Mouse (Mus musculus): Measurements from ENCODE around the gene Eif3a. TPM values are rescaled to one million over a fixed set of nuclear protein-coding genes. Genes with fewer than 3 reads are reported as not detected.
A peak's percentile ranks its signal among the peaks of the same experiment; 100 is the strongest.

Gene Eif3a
- 136 and 137 TPM in 2 replicates for polyA plus RNA-seq (2016; fragmentation: Nextera tagmentation; extraction: Ambion mirVana)

GRCm38 (mm10) chr19:60790551-60791161 lies at the start of gene Eif3a:
Gene Eif3a, minus strand, starts transcription at chr19:60790658.
- WGBS, result under 1% methylated on average over 54 of the region's 57 CpGs
- H3K9ac ChIP-seq, result peak within 1 kb of the TSS; percentile 99
- no peaks in the 10 kb centered on the region for H3K27me3 ChIP-seq
- no peaks in the 10 kb centered on the region for H3K9me3 ChIP-seq
- no peaks in the 10 kb centered on the region for H3K36me3 ChIP-seq (replicated peaks)
- peak within 1 kb of the TSS; percentile 73 for H3K4me2 ChIP-seq
- H3K4me3 ChIP-seq (replicated peaks), result peak within 1 kb of the TSS; percentile 98
- H3K27ac ChIP-seq, result peak within 1 kb of the TSS; percentile 97
- ATAC-seq (ENCODE audit: low FRiP score), result peak; percentile 95
- peaks cover 23% of the 10 kb centered on the region for H3K4me1 ChIP-seq

- Histone ChIP-seq H3K36me3 (replicated peaks) (peaks cover 46% of the 10 kb centered on the region), H3K27ac (no peak overlapping the region), H3K4me3 (replicated peaks) (no peak overlapping the region), H3K27me3 (no peaks in the 10 kb centered on the region), H3K4me1 (no peaks in the 10 kb centered on the region), H3K9me3 (no peaks in the 10 kb centered on the region), H3K4me2 (no peak overlapping the region), H3K9ac (no peak overlapping the region)
- WGBS, result 58% methylated on average over 1 of the region's 1 CpGs
- no peak for ATAC-seq (ENCODE audit: low FRiP score)
Observed at GRCm38 (mm10) chr19:60837747-60838146, 47.3 kb upstream of the Eif3a start.

- Histone ChIP-seq H3K9ac (no peak overlapping the region), H3K9me3 (no peaks in the 10 kb centered on the region), H3K27ac (no peak overlapping the region), H3K4me2 (no peak overlapping the region), H3K4me3 (replicated peaks) (no peak overlapping the region), H3K36me3 (replicated peaks) (peaks cover 59% of the 10 kb centered on the region), H3K4me1 (no peaks in the 10 kb centered on the region), H3K27me3 (no peaks in the 10 kb centered on the region)
- 88% methylated on average over 6 of the region's 6 CpGs for WGBS
- no peak for ATAC-seq (ENCODE audit: low FRiP score)
Observed at GRCm38 (mm10) chr19:60818677-60819076, 28.2 kb upstream of the Eif3a start.

GRCm38 (mm10) chr19:60813133-60813532 lies 22.7 kb upstream of the Eif3a start:
- peaks cover 16% of the 10 kb centered on the region for H3K36me3 ChIP-seq (replicated peaks)
- WGBS, result 97% methylated on average over 6 of the region's 6 CpGs
- peaks cover 9% of the 10 kb centered on the region for H3K4me1 ChIP-seq
- H3K4me2 ChIP-seq, result no peak overlapping the region
- H3K27ac ChIP-seq, result no peak overlapping the region
- no peaks in the 10 kb centered on the region for H3K27me3 ChIP-seq
- no peak overlapping the region for H3K4me3 ChIP-seq (replicated peaks)
- ATAC-seq (ENCODE audit: low FRiP score), result no peak
- H3K9ac ChIP-seq, result no peak overlapping the region
- H3K9me3 ChIP-seq, result no peaks in the 10 kb centered on the region

GRCm38 (mm10) chr19:60812036-60812389 lies 21.6 kb upstream of the Eif3a start:
- Histone ChIP-seq H3K4me2 (peak overlapping the region; percentile 61), H3K4me1 (peaks cover 9% of the 10 kb centered on the region), H3K27me3 (no peaks in the 10 kb centered on the region), H3K9ac (peak overlapping the region; percentile 87), H3K9me3 (no peaks in the 10 kb centered on the region), H3K27ac (no peak overlapping the region), H3K36me3 (replicated peaks) (peaks cover 15% of the 10 kb centered on the region), H3K4me3 (replicated peaks) (peak overlapping the region; percentile 81)
- WGBS, result 16% methylated on average over 10 of the region's 10 CpGs
- ATAC-seq (ENCODE audit: low FRiP score), result no peak

GRCm38 (mm10) chr19:60811098-60812035 lies 20.9 kb upstream of the Eif3a start, which contains the start of gene Fam45a:
Gene Fam45a, plus strand, starts transcription at chr19:60811585.
- peak within 1 kb of the TSS; percentile 87 for H3K9ac ChIP-seq
- H3K4me2 ChIP-seq, result peak within 1 kb of the TSS; percentile 61
- no peaks in the 10 kb centered on the region for H3K9me3 ChIP-seq
- ATAC-seq (ENCODE audit: low FRiP score), result peak; percentile 100
- peak within 1 kb of the TSS; percentile 66 for H3K27ac ChIP-seq
- WGBS, result 2% methylated on average over 45 of the region's 45 CpGs
- H3K36me3 ChIP-seq (replicated peaks), result peaks cover 10% of the 10 kb centered on the region
- peak within 1 kb of the TSS; percentile 81 for H3K4me3 ChIP-seq (replicated peaks)
- H3K27me3 ChIP-seq, result no peaks in the 10 kb centered on the region
- H3K4me1 ChIP-seq, result peaks cover 9% of the 10 kb centered on the region

- no peak overlapping the region for H3K9ac ChIP-seq
- H3K9me3 ChIP-seq, result no peaks in the 10 kb centered on the region
- no peaks in the 10 kb centered on the region for H3K27me3 ChIP-seq
- WGBS, result 97% methylated on average over 2 of the region's 2 CpGs
- no peak overlapping the region for H3K4me2 ChIP-seq
- H3K4me3 ChIP-seq (replicated peaks), result no peak overlapping the region
- H3K27ac ChIP-seq, result no peak overlapping the region
- H3K4me1 ChIP-seq, result peaks cover 9% of the 10 kb centered on the region
- peaks cover under 1% of the 10 kb centered on the region; the same call in 1 of the 2 replicates for H3K36me3 ChIP-seq (replicated peaks)
- ATAC-seq (ENCODE audit: low FRiP score), result no peak
Observed at GRCm38 (mm10) chr19:60809927-60810326, 19.5 kb upstream of the Eif3a start.

GRCm38 (mm10) chr19:60804903-60805302 lies 14.4 kb upstream of the Eif3a start:
- no peak overlapping the region for H3K27ac ChIP-seq
- H3K9ac ChIP-seq, result no peak overlapping the region
- no peak overlapping the region for H3K4me3 ChIP-seq (replicated peaks)
- H3K9me3 ChIP-seq, result no peaks in the 10 kb centered on the region
- no peaks in the 10 kb centered on the region for H3K4me1 ChIP-seq
- H3K4me2 ChIP-seq, result no peak overlapping the region
- H3K27me3 ChIP-seq, result no peaks in the 10 kb centered on the region
- ATAC-seq (ENCODE audit: low FRiP score), result no peak
- H3K36me3 ChIP-seq (replicated peaks), result no peaks in the 10 kb centered on the region
- 67% methylated on average over 2 of the region's 2 CpGs for WGBS

GRCm38 (mm10) chr19:60799867-60800569 lies 9.6 kb upstream of the Eif3a start:
- H3K4me3 ChIP-seq (replicated peaks), result no peak overlapping the region
- H3K27ac ChIP-seq, result no peak overlapping the region
- no peaks in the 10 kb centered on the region for H3K27me3 ChIP-seq
- no peak overlapping the region for H3K9ac ChIP-seq
- ATAC-seq (ENCODE audit: low FRiP score), result no peak
- H3K4me2 ChIP-seq, result no peak overlapping the region
- WGBS, result 80% methylated on average over 7 of the region's 7 CpGs
- no peaks in the 10 kb centered on the region for H3K9me3 ChIP-seq
- H3K36me3 ChIP-seq (replicated peaks), result no peaks in the 10 kb centered on the region
- H3K4me1 ChIP-seq, result no peaks in the 10 kb centered on the region

- no peaks in the 10 kb centered on the region for H3K36me3 ChIP-seq (replicated peaks)
- H3K4me2 ChIP-seq, result no peak overlapping the region
- H3K4me3 ChIP-seq (replicated peaks), result no peak overlapping the region
- H3K4me1 ChIP-seq, result no peaks in the 10 kb centered on the region
- no peak overlapping the region for H3K9ac ChIP-seq
- ATAC-seq (ENCODE audit: low FRiP score), result no peak
- no peaks in the 10 kb centered on the region for H3K9me3 ChIP-seq
- H3K27me3 ChIP-seq, result no peaks in the 10 kb centered on the region
- 96% methylated on average over 2 of the region's 2 CpGs for WGBS
- no peak overlapping the region for H3K27ac ChIP-seq
Observed at GRCm38 (mm10) chr19:60797415-60797814, 7.0 kb upstream of the Eif3a start.

GRCm38 (mm10) chr19:60795244-60795643 lies 4.8 kb upstream of the Eif3a start:
- ATAC-seq (ENCODE audit: low FRiP score), result no peak
- Histone ChIP-seq H3K27ac (no peak overlapping the region), H3K27me3 (no peaks in the 10 kb centered on the region), H3K36me3 (replicated peaks) (no peaks in the 10 kb centered on the region), H3K9ac (no peak overlapping the region), H3K4me2 (no peak overlapping the region), H3K4me3 (replicated peaks) (no peak overlapping the region), H3K9me3 (no peaks in the 10 kb centered on the region), H3K4me1 (0 out of 2 replicates have a peak, but pooled peaks cover 3% of the 10 kb centered on the region)
- WGBS, result 73% methylated on average over 2 of the region's 2 CpGs

GRCm38 (mm10) chr19:60793170-60793707 lies 2.8 kb upstream of the Eif3a start:
- ATAC-seq (ENCODE audit: low FRiP score), result no peak
- no peak overlapping the region for H3K4me2 ChIP-seq
- no peak overlapping the region for H3K9ac ChIP-seq
- H3K4me3 ChIP-seq (replicated peaks), result no peak overlapping the region
- H3K4me1 ChIP-seq, result peaks cover 10% of the 10 kb centered on the region
- H3K9me3 ChIP-seq, result no peaks in the 10 kb centered on the region
- H3K27ac ChIP-seq, result no peak overlapping the region
- 84% methylated on average over 2 of the region's 2 CpGs for WGBS
- no peaks in the 10 kb centered on the region for H3K36me3 ChIP-seq (replicated peaks)
- H3K27me3 ChIP-seq, result no peaks in the 10 kb centered on the region

All from forebrain, embryonic 12.5 days (tissue).